Mouse (Mus musculus) G1E (cell line): ENCODE data around the gene Cdh6.
A peak's percentile ranks its signal among the peaks of the same experiment; 100 is the strongest.

Experiments
- CTCF ChIP-seq: IDR thresholded peaks from 2 replicates; pipeline ENCODE4 v1.5.1; 2012; ENCODE audit warnings: low read depth, low read length, inconsistent platforms, mixed read lengths
- GATA1 ChIP-seq: IDR thresholded peaks from 2 replicates; pipeline ENCODE4 v1.6.1; 2012; ENCODE audit warnings: borderline replicate concordance, low read length, inconsistent platforms, mixed read lengths
- GATA2 ChIP-seq: IDR thresholded peaks from 2 replicates; pipeline ENCODE4 v1.6.1; 2012; ENCODE audit warnings: low read depth, low read length, inconsistent platforms, borderline replicate concordance
- POLR2AphosphoS5 ChIP-seq: IDR thresholded peaks from 2 replicates; pipeline ENCODE4 v1.6.1; 2012; ENCODE audit warnings: low read depth, low read length, inconsistent platforms; ENCODE audit not compliant: insufficient replicate concordance
- TAL1 ChIP-seq: conservative IDR thresholded peaks from 2 replicates; pipeline ENCODE4 v1.6.1; 2012; ENCODE audit warnings: low read depth, low read length, inconsistent platforms, mixed read lengths

DNA sequence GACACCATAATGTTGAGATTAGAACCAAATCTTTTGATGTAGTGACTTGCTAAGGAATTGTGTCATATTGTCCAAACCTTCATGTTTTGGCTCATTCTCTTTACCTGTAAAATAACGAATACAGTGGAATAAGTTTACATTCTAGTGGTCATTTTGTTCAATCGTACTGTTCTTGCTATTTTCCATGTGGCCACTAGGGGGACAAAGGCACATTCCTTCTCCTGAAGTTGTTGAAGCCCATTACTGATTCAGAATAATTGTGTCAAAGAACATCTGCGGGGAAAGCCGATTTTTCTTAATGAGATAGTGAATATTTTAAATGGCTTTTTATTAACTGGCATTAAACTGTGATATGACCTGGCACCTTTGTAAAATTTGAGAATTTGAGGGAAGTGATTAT lies 7.5 kb upstream of the Cdh6 start:
- no peak for TF ChIP-seq GATA1
- peak; percentile 39 for TF ChIP-seq CTCF
- TF ChIP-seq TAL1 = no peak
- TF ChIP-seq POLR2AphosphoS5 = no peak
- no peak for TF ChIP-seq GATA2
